Mouse (Mus musculus): ENCODE results near the gene Sntb2. TPM values are rescaled to one million over a fixed set of nuclear protein-coding genes. Genes with fewer than 3 reads are reported as not detected.
A peak's percentile ranks its signal among the peaks of the same experiment; 100 is the strongest.

The Sntb2 gene
- polyA plus RNA-seq, 1 experiment from 2014 or later = 9.1 TPM

- WGBS = 69% methylated on average over 1 of the region's 1 CpGs
- Histone ChIP-seq H3K36me3 (ENCODE audit: control insufficient read depth, insufficient read depth, low read length) (peaks cover 8% of the 10 kb centered on the region; the same call in 1 of the 2 replicates), H3K27me3 (ENCODE audit: control insufficient read depth, insufficient read depth, low read length) (no peaks in the 10 kb centered on the region), H3K4me3 (ENCODE audit: low read depth, low read length) (no peak overlapping the region), H3K27ac (replicated peaks) (no peak overlapping the region), H3K4me1 (replicated peaks; ENCODE audit: control insufficient read depth, insufficient read depth) (no peaks in the 10 kb centered on the region), H3K9me3 (ENCODE audit: control insufficient read depth, low read length) (no peaks in the 10 kb centered on the region), H3K9ac (ENCODE audit: low read length) (no peak overlapping the region), H3K4me2 (replicated peaks; ENCODE audit: low read depth) (no peak overlapping the region)
- no peak for ATAC-seq (ENCODE audit: low FRiP score, low TSS enrichment)
- no peak for TF ChIP-seq EP300 (optimal IDR thresholded peaks at IDR 0.05)
- no peak for TF ChIP-seq CTCF (IDR thresholded peaks at IDR 0.05; ENCODE audit: low read depth)
- no peak for DNase-seq (ENCODE audit: low spot score)
These were observed 79.4 kb downstream of the Sntb2 start for GRCm38 (mm10) chr8:107014915-107015314.

- TF ChIP-seq EP300 (optimal IDR thresholded peaks at IDR 0.05) (no peak), CTCF (IDR thresholded peaks at IDR 0.05; ENCODE audit: low read depth) (no peak)
- Histone ChIP-seq H3K27ac (replicated peaks) (0 out of 2 replicates have a peak overlapping the region, but pooled peaks have one; percentile 6), H3K9me3 (ENCODE audit: control insufficient read depth, low read length) (no peaks in the 10 kb centered on the region), H3K27me3 (ENCODE audit: control insufficient read depth, insufficient read depth, low read length) (no peaks in the 10 kb centered on the region), H3K4me2 (replicated peaks; ENCODE audit: low read depth) (no peak overlapping the region), H3K36me3 (ENCODE audit: control insufficient read depth, insufficient read depth, low read length) (no peaks in the 10 kb centered on the region), H3K4me1 (replicated peaks; ENCODE audit: control insufficient read depth, insufficient read depth) (no peaks in the 10 kb centered on the region), H3K9ac (ENCODE audit: low read length) (no peak overlapping the region), H3K4me3 (ENCODE audit: low read depth, low read length) (no peak overlapping the region)
- WGBS = 93% methylated on average over 8 of the region's 8 CpGs
- ATAC-seq (ENCODE audit: low FRiP score, low TSS enrichment) = no peak
- no peak for DNase-seq (ENCODE audit: low spot score)
These were observed 87.9 kb downstream of the Sntb2 start for GRCm38 (mm10) chr8:107023479-107023878.

DNA sequence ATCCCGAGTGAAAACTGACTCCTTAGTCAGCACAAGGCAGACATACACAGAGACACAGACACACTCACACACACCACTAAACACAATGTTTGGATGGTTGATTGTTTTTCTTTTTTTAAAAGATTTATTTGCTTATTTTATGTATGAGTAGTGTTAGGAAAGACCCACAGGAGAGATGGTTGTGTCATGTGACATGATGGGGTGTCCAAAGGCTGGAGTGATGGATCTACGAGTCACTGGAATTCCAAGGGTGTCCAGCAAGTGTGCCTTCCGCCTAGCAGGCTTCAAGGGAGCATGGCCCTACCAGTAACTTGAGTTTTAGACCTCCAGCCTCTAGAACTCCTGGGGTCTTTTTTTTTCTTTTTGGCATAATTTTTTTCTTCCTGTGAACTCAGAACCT is 93.8 kb downstream of the Sntb2 start:
- Histone ChIP-seq H3K36me3 (ENCODE audit: control insufficient read depth, insufficient read depth, low read length) (no peaks in the 10 kb centered on the region), H3K4me1 (replicated peaks; ENCODE audit: control insufficient read depth, insufficient read depth) (0 out of 2 replicates have a peak, but pooled peaks cover 2% of the 10 kb centered on the region), H3K9ac (ENCODE audit: low read length) (no peak overlapping the region), H3K27ac (replicated peaks) (no peak overlapping the region), H3K9me3 (ENCODE audit: control insufficient read depth, low read length) (no peaks in the 10 kb centered on the region), H3K4me3 (ENCODE audit: low read depth, low read length) (no peak overlapping the region), H3K4me2 (replicated peaks; ENCODE audit: low read depth) (no peak overlapping the region), H3K27me3 (ENCODE audit: control insufficient read depth, insufficient read depth, low read length) (no peaks in the 10 kb centered on the region)
- ATAC-seq (ENCODE audit: low FRiP score, low TSS enrichment) = no peak
- TF ChIP-seq CTCF (IDR thresholded peaks at IDR 0.05; ENCODE audit: low read depth) = no peak
- no peak for TF ChIP-seq EP300 (optimal IDR thresholded peaks at IDR 0.05)
- 68% methylated on average over 3 of the region's 3 CpGs for WGBS
- no peak for DNase-seq (ENCODE audit: low spot score)

DNA sequence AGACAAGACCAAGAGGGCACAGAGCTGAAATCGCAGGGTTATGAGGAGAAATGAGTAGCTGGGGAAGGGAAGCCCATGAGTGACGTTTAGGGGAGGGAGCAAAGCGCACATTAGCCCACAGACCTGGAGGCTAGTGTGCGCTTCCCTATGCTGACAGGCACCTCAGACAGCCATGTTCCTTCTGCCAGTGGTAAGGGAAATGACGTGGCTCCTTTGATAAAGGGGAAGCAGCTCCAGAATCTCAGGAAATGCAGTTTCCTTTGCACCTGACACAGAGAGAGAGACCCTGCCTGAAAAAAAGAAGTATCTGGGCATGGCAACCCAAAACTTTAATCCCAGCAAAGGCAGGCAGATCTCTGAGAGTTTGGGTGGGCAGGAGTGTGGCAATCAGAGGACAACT is 94.5 kb downstream of the Sntb2 start:
- no peak for ATAC-seq (ENCODE audit: low FRiP score, low TSS enrichment)
- TF ChIP-seq CTCF (IDR thresholded peaks at IDR 0.05; ENCODE audit: low read depth) (no peak), EP300 (optimal IDR thresholded peaks at IDR 0.05) (no peak)
- H3K4me3 ChIP-seq (ENCODE audit: low read depth, low read length) = no peak overlapping the region

DNA sequence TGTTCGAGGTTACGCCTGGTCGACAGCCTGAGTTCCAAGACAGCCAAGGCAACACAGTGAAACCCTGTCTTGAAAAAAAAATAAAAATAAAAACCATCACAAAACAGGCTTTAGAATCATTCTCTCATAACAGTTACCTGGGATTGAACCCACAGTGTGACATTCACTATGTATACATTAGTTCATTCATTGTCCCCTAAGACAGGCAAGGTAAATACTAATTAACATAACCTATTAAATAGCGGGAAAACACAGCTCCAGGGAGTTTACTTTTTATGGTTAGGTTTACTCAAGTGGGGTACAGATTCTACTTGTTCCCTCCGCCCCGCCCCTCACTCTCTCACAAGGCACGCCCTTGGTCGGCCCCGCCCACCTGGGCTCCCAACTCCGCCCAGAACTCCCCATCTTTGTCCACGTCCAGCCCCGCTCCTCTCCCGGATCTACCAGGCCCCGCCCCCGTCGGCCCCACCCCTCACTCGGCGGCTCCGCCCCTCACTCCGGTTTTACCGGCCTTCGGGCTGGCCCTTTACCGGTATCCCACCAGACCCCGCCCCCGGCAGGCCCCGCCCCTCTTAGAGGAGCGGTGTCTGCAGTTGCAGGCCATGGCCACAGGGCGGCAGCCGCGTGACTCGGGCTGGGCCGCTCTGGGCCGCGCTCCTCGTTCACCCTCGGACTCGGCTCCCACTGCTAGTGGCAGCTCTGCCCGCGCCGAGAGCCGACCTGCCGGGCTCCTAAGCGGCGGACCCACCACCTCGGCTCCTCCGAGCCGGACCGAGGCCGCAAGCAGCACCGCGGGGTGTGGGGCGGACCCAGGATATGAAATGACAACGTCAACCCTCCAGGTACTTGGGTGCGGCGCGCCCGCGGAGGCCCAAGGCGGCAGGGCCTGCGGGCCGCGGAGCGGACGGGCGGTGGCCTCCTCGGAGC is 95.4 kb downstream of the Sntb2 start, which contains the start of gene Vps4a:
Vps4a (plus strand) TSS at position 573 of the 927 bp plus-strand sequence.
- Histone ChIP-seq H3K27me3 (ENCODE audit: control insufficient read depth, insufficient read depth, low read length) (no peaks in the 10 kb centered on the region), H3K4me3 (ENCODE audit: low read depth, low read length) (peak within 1 kb of the TSS; percentile 94), H3K27ac (replicated peaks) (peak within 1 kb of the TSS; percentile 86), H3K4me1 (replicated peaks; ENCODE audit: control insufficient read depth, insufficient read depth) (0 out of 2 replicates have a peak, but pooled peaks cover 2% of the 10 kb centered on the region), H3K9me3 (ENCODE audit: control insufficient read depth, low read length) (no peaks in the 10 kb centered on the region), H3K9ac (ENCODE audit: low read length) (peak within 1 kb of the TSS; percentile 95), H3K36me3 (ENCODE audit: control insufficient read depth, insufficient read depth, low read length) (no peaks in the 10 kb centered on the region), H3K4me2 (replicated peaks; ENCODE audit: low read depth) (peak within 1 kb of the TSS; percentile 90)
- ATAC-seq (ENCODE audit: low FRiP score, low TSS enrichment) = peak; percentile 95
- peak; percentile 99 for DNase-seq (ENCODE audit: low spot score)
- WGBS = 4% methylated on average over 60 of the region's 66 CpGs
- TF ChIP-seq CTCF (IDR thresholded peaks at IDR 0.05; ENCODE audit: low read depth) (peak; percentile 92), EP300 (optimal IDR thresholded peaks at IDR 0.05) (no peak)

More for the DNA sequence above, 94.5 kb downstream of the Sntb2 start:
- Histone ChIP-seq H3K27me3 (ENCODE audit: control insufficient read depth, insufficient read depth, low read length) (no peaks in the 10 kb centered on the region), H3K4me2 (replicated peaks; ENCODE audit: low read depth) (no peak overlapping the region), H3K9ac (ENCODE audit: low read length) (no peak overlapping the region), H3K4me1 (replicated peaks; ENCODE audit: control insufficient read depth, insufficient read depth) (0 out of 2 replicates have a peak, but pooled peaks cover 2% of the 10 kb centered on the region), H3K9me3 (ENCODE audit: control insufficient read depth, low read length) (no peaks in the 10 kb centered on the region), H3K27ac (replicated peaks) (0 out of 2 replicates have a peak overlapping the region, but pooled peaks have one; percentile 20), H3K36me3 (ENCODE audit: control insufficient read depth, insufficient read depth, low read length) (no peaks in the 10 kb centered on the region)
- no peak for DNase-seq (ENCODE audit: low spot score)
- 64% methylated on average over 5 of the region's 5 CpGs for WGBS
